Comparison of ENCODE assay signal across 11 mouse cellular contexts in the genomic region with DNA sequence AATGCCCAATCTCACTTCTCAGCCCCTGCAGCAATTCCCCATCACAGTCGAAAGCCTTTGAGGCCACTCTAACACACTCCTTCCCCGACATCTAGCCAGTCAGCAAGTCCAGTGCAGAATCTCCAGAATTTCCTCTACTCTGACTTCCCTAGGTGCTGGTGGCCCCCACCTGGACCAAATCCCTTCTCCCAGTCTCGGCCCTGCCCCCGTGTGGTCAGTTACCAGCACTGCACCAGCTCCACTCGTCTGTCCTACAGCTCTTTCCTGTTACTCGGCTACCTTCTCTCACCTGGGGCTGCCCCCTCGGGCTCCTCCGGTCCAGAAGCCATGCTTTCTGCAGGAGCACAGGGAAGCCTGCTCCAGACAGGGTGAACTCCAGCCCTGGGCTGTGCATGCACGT. TPM values are rescaled to one million over a fixed set of nuclear protein-coding genes. Genes with fewer than 3 reads are reported as not detected.
A peak's percentile ranks its signal among the peaks of the same experiment; 100 is the strongest.
DNase-seq lines count a peak whose midpoint lies in the region; ATAC-seq and TF ChIP-seq lines count a peak whose summit lies in the region.
"Had no signal": no experiment of that assay in that cellular context is flagged by ENCODE, and none has a peak within 500 bp of the region (broad histone marks: within the 10 kb centered on the region; RNA-seq: fewer than 3 reads in every experiment).

No protein-coding gene starts in this region.

- WGBS in kidney, adult 2 months, result 23% methylated on average over 9 of the region's 9 CpGs
- WGBS in kidney, embryonic 15.5 days, result 22% methylated on average over 9 of the region's 9 CpGs

- no peaks in the 10 kb centered on the region for H3K9me3 ChIP-seq in kidney, embryonic 15.5 days (replicated peaks)
- H3K9me3 ChIP-seq: megakaryocyte, embryonic 14.5 days had no signal

- no peak overlapping the region for H3K4me3 ChIP-seq in kidney, adult 2 months (ENCODE audit: insufficient read depth, low read depth, low read length)
- no peak overlapping the region for H3K4me3 ChIP-seq in kidney, embryonic 15.5 days (replicated peaks)

- TF ChIP-seq POLR2A in kidney, adult 2 months (IDR thresholded peaks at IDR 0.05; ENCODE audit: low read depth, low read length), result no peak

- DNase-seq in adrenal gland, adult (ENCODE audit: inconsistent age in 2 of 2, low spot score in 1 of 2), result peak; percentile 13 to 65
- DNase-seq in adrenal gland, adult 8-10 months, result no peak
- peak; percentile 40 for DNase-seq in kidney, adult 2 months
- DNase-seq in adrenal gland, postnatal 25 days, result peak; percentile 43
- peak; percentile 27 to 60 for DNase-seq in kidney, adult 8-10 months
- DNase-seq in ovary, postnatal 14 days (ENCODE audit: low spot score), result peak; percentile 14
- DNase-seq in gastrocnemius, postnatal 4 days (ENCODE audit: low spot score in 2 of 2), result no peak

- H3K36me3 ChIP-seq in kidney, adult 2 months (ENCODE audit: control insufficient read depth, insufficient read depth, low read length), result no peaks in the 10 kb centered on the region
- H3K36me3 ChIP-seq in kidney, embryonic 15.5 days, result no peaks in the 10 kb centered on the region

- no peak overlapping the region for H3K4me2 ChIP-seq in kidney, embryonic 15.5 days

- no peak overlapping the region for H3K27ac ChIP-seq in kidney, adult 2 months (ENCODE audit: insufficient read depth, low read depth, low read length)
- no peak overlapping the region for H3K27ac ChIP-seq in kidney, embryonic 15.5 days

- H3K27me3 ChIP-seq in kidney, adult 2 months (replicated peaks; ENCODE audit: control insufficient read depth, insufficient read depth, low read length), result no peaks in the 10 kb centered on the region
- peaks cover 30% of the 10 kb centered on the region for H3K27me3 ChIP-seq in kidney, embryonic 15.5 days

- H3K4me1 ChIP-seq in kidney, adult 2 months (ENCODE audit: control insufficient read depth, insufficient read depth, low read length), result no peaks in the 10 kb centered on the region
- no peaks in the 10 kb centered on the region for H3K4me1 ChIP-seq in kidney, embryonic 15.5 days

- no peak for ATAC-seq in kidney, embryonic 15.5 days (replicated peaks; ENCODE audit: low FRiP score)

- H3K9ac ChIP-seq in kidney, embryonic 15.5 days, result no peak overlapping the region

- TF ChIP-seq CTCF in kidney, adult 2 months (conservative IDR thresholded peaks at IDR 0.05; ENCODE audit: insufficient read depth, insufficient read length, low read depth, low read length), result peak; percentile 76

RNA-seq across cellular contexts. Expression of gene Trp73, which starts 46.8 kb away (rescaled TPM):
- under 1 TPM in 1 of 4 experiments, not detected in 3; 0.22 TPM for total RNA-seq in adrenal gland, adult 8-10 months (2022)
- 0.03 TPM in 2 replicates for polyA plus RNA-seq in kidney, adult 2 months (2012; rRNA removed)
- 0.23 and 0.31 TPM in 2 replicates for polyA plus RNA-seq in kidney, embryonic 15.5 days (2015; fragmentation: Nextera tagmentation; extraction: Ambion mirVana)
- not detected in 2 replicates for total RNA-seq in adrenal gland, postnatal 25 days (2021)
- under 1 TPM in 1 of 2 experiments, not detected in 1; 0.23 TPM for total RNA-seq in gastrocnemius, postnatal 4 days (2021)

RNA-seq across cellular contexts. Expression of gene Wrap73, which starts 49.0 kb away (rescaled TPM):
- 10 to 100 TPM; 21.6 to 28.6 (median 22.8) TPM for total RNA-seq in adrenal gland, adult 8-10 months (2022)
- 18.4 and 18.7 TPM in 2 replicates for polyA plus RNA-seq in kidney, adult 2 months (2012; rRNA removed)
- polyA plus RNA-seq in kidney, embryonic 15.5 days (2015; fragmentation: Nextera tagmentation; extraction: Ambion mirVana), result 39.7 and 42.1 TPM in 2 replicates
- total RNA-seq in adrenal gland, postnatal 25 days (2021), result 16.1 and 21.1 TPM in 2 replicates
- total RNA-seq in gastrocnemius, postnatal 4 days (2021), result 10 to 100 TPM; 15.4 to 20.5 TPM

RNA-seq across cellular contexts. Expression of gene Ccdc27, which starts 50.7 kb away (rescaled TPM):
- not detected for total RNA-seq in adrenal gland, adult 8-10 months (2022)
- polyA plus RNA-seq in kidney, adult 2 months (2012; rRNA removed), result not detected in 2 replicates
- polyA plus RNA-seq in kidney, embryonic 15.5 days (2015; fragmentation: Nextera tagmentation; extraction: Ambion mirVana), result 0.08 and 0.17 TPM in 2 replicates
- total RNA-seq in adrenal gland, postnatal 25 days (2021), result not detected in 2 replicates
- not detected for total RNA-seq in gastrocnemius, postnatal 4 days (2021)
- total RNA-seq: heart, adult 18-20 months had no signal
- polyA plus RNA-seq: C2C12 had no signal

Comparison
In these comparisons a context has a peak if more than half of its experiments do, and no peak if none do; other contexts are left out.
1. DNase-seq: peak in adrenal gland, adult (2 of 2), kidney, adult 2 months (single experiment), adrenal gland, postnatal 25 days (single experiment), kidney, adult 8-10 months (2 of 2) and ovary, postnatal 14 days (single experiment); none in adrenal gland, adult 8-10 months (single experiment) and gastrocnemius, postnatal 4 days (0 of 2).